Mouse (Mus musculus) Patski (cell line): ENCODE data around the gene Krt76. TPM values are rescaled to one million over a fixed set of nuclear protein-coding genes. Genes with fewer than 3 reads are reported as not detected.

Source experiments
- ATAC-seq: fragments of 100-300 bp; one replicate; pipeline ENCODE4 v1.8.0; 2021
- CTCF ChIA-PET: fragments of 350-600 bp; sonication (Branson Sonifier 250); formaldehyde crosslinking; loops from one replicate; lab custom pipeline; 2022; ENCODE audit warnings: inconsistent platforms; lab: Charles Lee
- POLR2A ChIA-PET: fragments of 350-600 bp; sonication (Branson Sonifier 250); formaldehyde crosslinking; loops from one replicate; lab custom pipeline; 2022; ENCODE audit warnings: antibody characterized with exemption, inconsistent platforms; lab: Charles Lee
- DNase-seq: peaks from one replicate; pipeline ENCODE4 v3.0.0-alpha.2; 2011; ENCODE audit warnings: low read depth, low spot score
- H3K27me3 ChIP-seq: fragments of 371-371 bp; one replicate; pipeline ENCODE4 v1.5.1; 2021
- CTCF ChIP-seq: fragments of 100-300 bp; IDR thresholded peaks from one replicate; pipeline ENCODE4 v1.5.1; 2021
- in situ Hi-C: fragments of 300-500 bp; cut with MboI; formaldehyde crosslinking; loops from 3 replicates; pipeline ENCODE4 v1.11.1; 2018; ENCODE audit warnings: low pct_unique_long_range_greater_than_20kb, mixed read lengths
- polyA plus RNA-seq: library from polyadenylated mRNA; unstranded; gene quantifications from one replicate; pipeline ENCODE4 v1.2.3, GENCODE M21; 2021

Gene Krt76
- polyA plus RNA-seq, 1 experiment from 2014 or later: not detected

DNA sequence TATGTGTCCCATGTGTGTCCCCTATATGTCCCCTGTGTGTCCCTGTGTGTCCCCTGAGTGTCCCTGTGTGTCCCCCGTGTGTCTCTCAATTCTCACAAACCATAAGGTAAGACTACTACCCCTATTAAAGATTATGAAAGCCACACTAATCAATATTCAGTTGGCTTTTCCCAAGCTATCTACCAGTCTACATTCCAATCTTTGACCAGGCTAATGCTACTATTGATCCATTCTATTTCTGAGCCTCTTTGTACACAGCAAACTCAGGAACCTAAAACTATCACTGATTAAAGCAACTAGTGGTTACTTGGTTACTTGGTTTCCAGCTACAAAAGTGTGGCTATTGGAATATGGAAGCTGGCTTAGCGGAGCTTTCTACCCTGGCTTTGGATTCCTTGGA lies 29.6 kb upstream of the Krt76 start:
- DNase-seq (no peak), ATAC-seq (no peak)
- no peak for TF ChIP-seq CTCF
- POLR2A ChIA-PET: no interaction called here
- H3K27me3 ChIP-seq: no peaks in the 10 kb centered on the region
- CTCF ChIA-PET: interaction anchor here (1.1 to 1.2 kb wide), 2 partner anchors 20 to 35 kb away, joined by 3 read pairs; no protein-coding TSS in a partner anchor
- in situ Hi-C loops: no loop called here

DNA sequence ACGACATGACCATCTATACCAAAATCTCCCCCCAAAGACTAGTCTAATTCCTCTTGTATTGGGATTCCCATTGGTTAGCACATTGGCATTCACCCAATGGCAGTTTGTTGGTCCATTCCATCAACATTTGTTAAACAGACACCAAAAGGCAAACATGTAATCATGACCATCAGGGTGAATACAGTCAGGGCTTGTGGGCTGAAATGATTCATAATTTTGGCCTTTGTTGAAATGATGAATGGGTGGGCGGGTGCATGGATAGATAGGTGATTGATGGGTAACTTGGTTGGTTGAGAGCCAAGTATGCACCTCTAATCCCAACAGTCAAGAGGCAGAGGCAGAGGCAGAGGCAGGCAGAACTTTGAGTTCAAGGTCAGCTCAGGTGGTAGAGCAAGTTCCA lies 23.4 kb upstream of the Krt76 start:
- CTCF ChIA-PET: interaction anchor here (0.6 to 1.3 kb wide), 2 partner anchors 10 to 13 kb away, joined by 3 read pairs; no protein-coding TSS in a partner anchor

DNA sequence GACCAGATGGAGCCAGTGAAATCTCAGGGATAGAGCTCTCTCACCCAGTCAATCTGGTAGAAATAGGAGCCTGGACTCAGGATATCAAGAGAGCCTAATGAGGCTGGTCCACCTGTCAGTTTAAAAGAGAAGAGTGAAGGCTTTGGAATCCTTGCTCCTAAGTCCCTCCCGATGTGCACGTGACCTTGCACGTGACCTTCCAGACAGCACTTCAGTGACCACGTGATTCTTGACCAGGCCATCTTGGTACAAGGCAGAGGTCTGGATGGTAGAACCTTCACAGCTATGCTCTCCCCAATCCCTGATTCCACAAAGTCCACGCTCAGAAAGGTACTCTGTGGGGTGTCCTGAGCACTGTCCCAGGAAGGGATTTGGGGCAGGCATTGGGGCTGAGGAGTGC lies 12.1 kb upstream of the Krt76 start:
- ChIA-PET CTCF (no interaction called here), POLR2A (interaction anchor here (0.6 to 1.3 kb wide), 3 partner anchors 34 to 1303 kb away, joined by 3 to 4 read pairs (median 3); no protein-coding TSS in a partner anchor)
- DNase-seq: no peak
- ATAC-seq: no peak
- TF ChIP-seq CTCF: no peak
- in situ Hi-C loops: no loop called here
- H3K27me3 ChIP-seq: peaks cover under 1% of the 10 kb centered on the region

More for the DNA sequence above, 23.4 kb upstream of the Krt76 start:
- POLR2A ChIA-PET: no interaction called here
- in situ Hi-C loops: no loop called here
- peaks cover 8% of the 10 kb centered on the region for H3K27me3 ChIP-seq
- ATAC-seq (no peak), DNase-seq (no peak)
- no peak for TF ChIP-seq CTCF

DNA sequence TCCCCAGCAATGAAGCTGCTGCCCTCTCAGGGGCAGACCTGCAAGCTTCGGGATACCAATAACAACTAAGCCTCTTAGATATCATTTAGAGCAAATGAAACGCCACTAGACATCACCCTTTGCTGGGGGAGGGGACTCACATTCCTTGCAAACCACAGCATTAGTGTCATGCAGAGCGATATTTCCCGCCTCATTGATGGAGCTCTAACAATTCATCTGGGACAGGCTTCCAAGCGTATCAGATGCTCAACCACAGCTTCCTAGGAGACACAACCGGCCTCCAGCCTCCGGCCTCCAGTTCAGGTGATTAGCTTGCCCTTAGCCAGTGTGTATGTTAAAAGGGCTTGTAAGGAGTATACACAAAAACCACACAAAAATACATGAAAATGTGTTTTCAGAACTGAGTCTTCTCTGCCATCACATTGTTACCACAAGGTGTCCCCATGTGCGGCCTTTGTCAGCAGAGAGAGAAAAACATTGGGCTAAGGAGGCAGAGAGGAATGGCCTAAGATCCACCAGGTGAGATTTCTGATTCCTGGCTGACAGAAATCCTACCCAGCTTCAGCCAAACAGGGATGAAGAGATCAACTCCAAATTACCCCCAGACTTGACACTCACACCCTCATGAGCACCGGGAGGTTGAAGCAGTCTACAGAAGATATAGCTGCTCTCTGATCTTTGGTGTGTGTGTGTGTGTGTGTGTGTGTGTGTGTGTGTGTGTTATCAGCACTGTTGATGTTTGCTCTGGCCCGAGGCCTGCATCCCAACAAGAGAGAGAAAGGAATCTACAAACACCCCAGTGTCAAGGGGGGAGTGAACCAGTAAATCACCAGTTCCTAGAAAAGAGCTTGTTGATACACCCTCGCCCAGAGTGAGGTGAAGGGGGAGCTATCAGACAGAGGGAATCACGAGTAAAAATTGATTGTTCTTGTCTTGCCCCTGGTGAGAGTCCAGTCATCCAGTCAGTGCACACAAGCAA lies 9.7 kb upstream of the Krt76 start:
- H3K27me3 ChIP-seq: peaks cover 4% of the 10 kb centered on the region
- TF ChIP-seq CTCF: peak; percentile 50
- in situ Hi-C loops: no loop called here
- ChIA-PET CTCF (interaction anchor here (0.9 to 1.4 kb wide), 5 partner anchors 10 to 25 kb away, joined by 3 read pairs; no protein-coding TSS in a partner anchor), POLR2A (no interaction called here)
- no peak for ATAC-seq
- peak; percentile 7 for DNase-seq

DNA sequence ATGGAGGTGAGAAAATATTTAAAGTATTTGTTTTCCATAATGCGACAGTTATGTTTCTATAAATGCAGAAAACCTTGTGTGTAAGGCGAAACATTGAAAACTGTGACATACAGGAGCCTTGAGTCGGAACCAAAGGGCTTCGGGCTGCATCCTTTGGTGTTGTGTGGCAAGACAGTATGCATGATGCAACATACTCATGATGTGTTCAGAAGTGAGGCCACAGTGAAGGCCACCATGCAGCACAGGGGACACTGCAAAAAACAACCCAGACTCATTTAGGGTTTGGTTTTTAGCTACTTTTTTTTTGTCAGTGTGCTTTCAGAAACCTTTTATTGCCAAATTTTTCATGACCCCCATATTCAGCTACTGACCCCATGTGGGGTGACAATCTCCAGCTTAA lies 2.5 kb upstream of the Krt76 start:
- in situ Hi-C loops: no loop called here
- POLR2A ChIA-PET: no interaction called here
- peaks cover 24% of the 10 kb centered on the region for H3K27me3 ChIP-seq
- CTCF ChIA-PET: no interaction called here
- no peak for DNase-seq
- TF ChIP-seq CTCF: no peak
- ATAC-seq: no peak

DNA sequence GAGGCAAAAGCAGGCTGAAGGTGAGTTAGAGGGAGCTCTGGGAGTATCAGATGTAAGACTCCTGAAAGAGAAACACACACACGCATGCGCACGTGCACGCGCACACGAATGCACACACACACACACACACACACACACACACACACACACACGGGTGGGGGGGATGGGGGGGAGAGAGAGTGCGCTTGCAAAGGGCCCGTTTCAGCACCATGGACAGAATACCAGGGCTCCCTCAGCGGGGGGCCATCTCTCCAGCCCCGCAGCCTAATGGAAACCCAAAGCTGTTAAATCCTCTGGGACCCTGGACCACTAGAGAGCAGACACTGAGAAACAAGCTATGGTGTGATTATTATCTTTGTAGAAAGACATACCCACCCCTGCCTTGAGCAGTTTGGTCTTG lies 12.9 kb downstream of the Krt76 start:
- TF ChIP-seq CTCF: no peak

DNA sequence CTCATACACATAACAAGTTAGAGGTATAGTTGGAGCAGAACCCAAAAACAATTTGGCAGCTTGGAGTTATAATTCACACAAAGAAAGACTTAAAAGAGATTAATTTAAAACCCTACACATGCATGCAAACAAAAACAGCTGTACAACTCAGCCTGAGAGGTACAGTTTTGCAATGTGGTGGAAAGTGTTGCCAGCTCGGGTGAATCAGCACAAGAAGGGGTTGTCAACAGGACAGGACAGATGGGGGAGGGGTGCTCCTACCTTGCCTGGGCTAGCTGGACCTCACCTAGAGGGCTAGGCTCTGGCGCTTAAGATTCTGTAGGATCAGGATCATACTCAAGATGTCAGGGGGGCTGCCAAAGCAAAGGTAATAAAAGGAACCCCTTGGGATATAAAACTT lies 14.7 kb downstream of the Krt76 start:
- no peak for TF ChIP-seq CTCF
- ChIA-PET CTCF (no interaction called here), POLR2A (no interaction called here)
- ATAC-seq (no peak), DNase-seq (no peak)
- in situ Hi-C loops: no loop called here
- peaks cover 8% of the 10 kb centered on the region for H3K27me3 ChIP-seq

More for the DNA sequence above, 12.9 kb downstream of the Krt76 start:
- ATAC-seq: no peak
- H3K27me3 ChIP-seq: peaks cover 15% of the 10 kb centered on the region
- ChIA-PET CTCF (interaction anchor here (2.5 kb wide), 1 partner anchor 9 kb away, joined by 9 read pairs; no protein-coding TSS in a partner anchor), POLR2A (no interaction called here)
- in situ Hi-C loops: no loop called here
- DNase-seq: no peak

DNA sequence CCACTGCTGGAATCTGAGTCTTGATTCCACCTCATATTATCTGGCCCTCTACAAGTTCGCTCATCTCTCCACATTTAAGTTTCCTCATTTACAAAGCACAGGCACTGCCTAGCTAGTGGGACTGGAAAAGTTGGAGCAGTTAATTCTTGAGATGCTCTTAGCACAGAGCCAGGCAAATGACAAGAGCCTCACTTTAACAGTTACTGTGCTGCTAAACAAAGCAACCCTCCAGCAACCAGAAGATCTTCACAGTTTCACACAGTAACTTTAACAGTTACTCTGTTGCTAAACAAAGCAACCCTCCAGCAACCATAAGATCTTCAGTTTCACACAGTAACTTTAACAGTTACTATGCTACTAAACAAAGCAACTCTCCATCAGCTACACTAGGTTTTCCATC lies 18.3 kb downstream of the Krt76 start:
- CTCF ChIA-PET: no interaction called here
- no peak for TF ChIP-seq CTCF
- H3K27me3 ChIP-seq: peaks cover 20% of the 10 kb centered on the region
- DNase-seq (no peak), ATAC-seq (no peak)
- POLR2A ChIA-PET: no interaction called here
- in situ Hi-C loops: loop anchor here (25.0 kb wide), 1 partner anchor 88 kb away; the partner anchor contains the start of gene Krt78

DNA sequence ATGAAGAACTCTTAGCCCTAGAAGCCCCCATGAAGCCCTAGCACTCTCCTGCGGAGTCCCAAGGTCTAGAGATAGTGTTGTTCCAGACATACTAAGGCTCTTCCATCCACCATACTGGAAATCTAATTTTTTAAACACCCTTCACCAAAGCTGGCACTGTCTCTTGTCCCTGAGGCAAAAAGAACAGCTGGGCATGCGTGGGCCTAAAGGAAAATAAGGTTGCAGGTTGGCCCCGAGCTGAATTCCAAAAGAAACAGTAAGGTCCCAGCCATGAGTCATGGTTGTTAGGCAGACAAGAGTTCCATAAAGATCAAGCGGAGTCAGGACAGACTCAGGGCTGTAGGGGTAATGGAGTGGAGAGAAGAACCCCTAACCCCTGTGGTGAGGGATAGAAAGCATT lies 19.5 kb downstream of the Krt76 start:
- peaks cover 25% of the 10 kb centered on the region for H3K27me3 ChIP-seq
- ATAC-seq (peak; percentile 41), DNase-seq (no peak)
- no peak for TF ChIP-seq CTCF
- POLR2A ChIA-PET: no interaction called here
- CTCF ChIA-PET: no interaction called here
- in situ Hi-C loops: loop anchor here (25.0 kb wide), 1 partner anchor 89 kb away; the partner anchor contains the start of gene Krt78

DNA sequence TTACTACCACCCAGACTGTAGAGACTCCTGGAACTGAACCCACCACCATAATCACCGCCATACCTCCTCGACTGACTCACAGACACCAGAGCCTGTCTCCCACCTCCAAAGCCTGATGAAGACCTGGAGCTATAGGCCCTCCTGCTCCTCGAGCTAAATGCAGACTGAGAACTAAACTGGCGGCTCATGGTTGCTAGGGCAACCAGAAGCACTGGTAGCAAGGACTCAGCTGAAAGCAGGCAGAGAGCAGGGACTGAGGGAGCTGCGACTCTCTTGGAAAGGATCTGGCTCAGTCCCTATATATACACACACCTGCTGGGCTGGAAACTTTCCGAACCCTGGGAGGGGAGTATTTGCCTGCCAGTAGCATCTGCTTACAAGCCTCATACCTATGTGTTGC lies 23.3 kb downstream of the Krt76 start, which contains the start of gene Krt77:
Gene Krt77 (minus strand): TSS at position 275 of the 400 bp plus-strand sequence.
- DNase-seq: no peak
- peaks cover 35% of the 10 kb centered on the region for H3K27me3 ChIP-seq
- in situ Hi-C loops: loop anchor here (25.0 kb wide), 1 partner anchor 93 kb away; the partner anchor contains the start of gene Krt78
- ChIA-PET CTCF (no interaction called here), POLR2A (no interaction called here)
- ATAC-seq: no peak
- TF ChIP-seq CTCF: no peak

DNA sequence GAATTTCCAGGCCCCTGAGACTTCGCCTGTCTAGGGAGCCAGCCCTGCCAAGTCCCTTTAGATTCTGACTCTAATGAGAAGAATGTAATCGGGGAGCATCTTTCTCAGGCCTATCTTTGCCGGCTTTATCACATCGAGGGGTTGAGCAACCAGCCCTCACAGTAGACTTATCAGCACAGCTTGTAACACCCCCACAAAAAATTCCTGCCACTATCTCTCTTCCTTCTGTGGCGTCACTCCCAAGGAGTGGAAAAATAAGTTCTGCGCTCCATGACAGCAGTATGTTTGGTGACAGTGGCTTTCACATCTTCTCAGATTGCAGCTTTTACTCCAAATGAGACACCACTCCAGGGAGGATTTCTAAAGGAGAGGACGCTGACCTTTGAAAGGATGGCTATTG lies 26.0 kb downstream of the Krt76 start:
- no peak for TF ChIP-seq CTCF
- in situ Hi-C loops: loop anchor here (25.0 kb wide), 1 partner anchor 96 kb away; the partner anchor contains the start of gene Krt78
- ATAC-seq (no peak), DNase-seq (no peak)
- CTCF ChIA-PET: no interaction called here
- peaks cover 42% of the 10 kb centered on the region for H3K27me3 ChIP-seq
- POLR2A ChIA-PET: no interaction called here
